Mouse (Mus musculus): ENCODE data around the gene Rab26. TPM values are rescaled to one million over a fixed set of nuclear protein-coding genes. Genes with fewer than 3 reads are reported as not detected.

Gene Rab26
- polyA plus RNA-seq, 1 experiment from 2014 or later: 1.4 TPM

GRCm38 (mm10) chr17:24477985-24478600, 55.9 kb downstream of the Rab26 start:
- WGBS: 50% methylated on average over 11 of the region's 11 CpGs
- H3K4me1 ChIP-seq (ENCODE audit: control insufficient read depth, insufficient read depth, low read length): peaks cover 3% of the 10 kb centered on the region
- H3K9me3 ChIP-seq (replicated peaks; ENCODE audit: control insufficient read depth, low read length): no peaks in the 10 kb centered on the region
- ATAC-seq (replicated peaks; ENCODE audit: insufficient number of reproducible peaks, low FRiP score, low TSS enrichment, low read depth): peak; percentile 44
- DNase-seq (ENCODE audit: low spot score): no peak
- H3K4me2 ChIP-seq (ENCODE audit: low read depth, low read length): peak overlapping the region; percentile 58
- peak overlapping the region; percentile 71 for H3K4me3 ChIP-seq (ENCODE audit: low read depth, low read length)
- H3K27me3 ChIP-seq (ENCODE audit: control insufficient read depth, insufficient read depth, low read length): no peaks in the 10 kb centered on the region
- H3K36me3 ChIP-seq (replicated peaks; ENCODE audit: control insufficient read depth, insufficient read depth, low read depth, low read length): peaks cover 5% of the 10 kb centered on the region
- H3K9ac ChIP-seq (replicated peaks; ENCODE audit: low read length): peak overlapping the region; percentile 91
- H3K27ac ChIP-seq (replicated peaks; ENCODE audit: low read depth, low read length): no peak overlapping the region

Other genes with a start within 250 kb of the Rab26 start
- gene Abca17, start 183.1 kb downstream of the Rab26 start, polyA plus RNA-seq (2014; fragmentation: Nextera tagmentation; extraction: Ambion mirVana): 0.38 TPM in 1 of 2 replicates, not detected in the other
- 5.3 and 7.7 TPM in 2 replicates for gene Abca3, start 182.3 kb downstream of the Rab26 start, polyA plus RNA-seq (2014; fragmentation: Nextera tagmentation; extraction: Ambion mirVana)
- 349 and 363 TPM in 2 replicates for gene Rnps1, start 119.6 kb downstream of the Rab26 start, polyA plus RNA-seq (2014; fragmentation: Nextera tagmentation; extraction: Ambion mirVana)
- 74.6 and 77.2 TPM in 2 replicates for gene Eci1, start 107.6 kb downstream of the Rab26 start, polyA plus RNA-seq (2014; fragmentation: Nextera tagmentation; extraction: Ambion mirVana)
- gene Dnase1l2, start 91.1 kb downstream of the Rab26 start, polyA plus RNA-seq (2014; fragmentation: Nextera tagmentation; extraction: Ambion mirVana): 1.1 TPM in 2 replicates
- 10.3 and 11.1 TPM in 2 replicates for gene E4f1, start 63.9 kb downstream of the Rab26 start, polyA plus RNA-seq (2014; fragmentation: Nextera tagmentation; extraction: Ambion mirVana)
- 53.7 and 54.9 TPM in 2 replicates for gene Pgp, start 63.8 kb downstream of the Rab26 start, polyA plus RNA-seq (2014; fragmentation: Nextera tagmentation; extraction: Ambion mirVana)
- gene Bricd5, start 60.3 kb downstream of the Rab26 start, polyA plus RNA-seq (2014; fragmentation: Nextera tagmentation; extraction: Ambion mirVana): 0.42 TPM in 1 of 2 replicates, not detected in the other
- gene Mlst8, start 55.1 kb downstream of the Rab26 start, polyA plus RNA-seq (2014; fragmentation: Nextera tagmentation; extraction: Ambion mirVana): 30.3 and 32.0 TPM in 2 replicates
- gene Caskin1, start 45.6 kb downstream of the Rab26 start, polyA plus RNA-seq (2014; fragmentation: Nextera tagmentation; extraction: Ambion mirVana): 2.6 and 2.8 TPM in 2 replicates
- 86.1 and 88.2 TPM in 2 replicates for gene Traf7, start 6.3 kb downstream of the Rab26 start, polyA plus RNA-seq (2014; fragmentation: Nextera tagmentation; extraction: Ambion mirVana)
- gene Pkd1, start 15.6 kb upstream of the Rab26 start, polyA plus RNA-seq (2014; fragmentation: Nextera tagmentation; extraction: Ambion mirVana): 9.6 and 16.6 TPM in 2 replicates
- gene Tsc2, start 98.4 kb upstream of the Rab26 start, polyA plus RNA-seq (2014; fragmentation: Nextera tagmentation; extraction: Ambion mirVana): 46.2 and 56.4 TPM in 2 replicates
- 18.6 and 22.9 TPM in 2 replicates for gene Nthl1, start 98.5 kb upstream of the Rab26 start, polyA plus RNA-seq (2014; fragmentation: Nextera tagmentation; extraction: Ambion mirVana)
- 48.3 and 50.2 TPM in 2 replicates for gene Slc9a3r2, start 116.1 kb upstream of the Rab26 start, polyA plus RNA-seq (2014; fragmentation: Nextera tagmentation; extraction: Ambion mirVana)
- 0.48 TPM in 1 of 2 replicates, not detected in the other for gene Npw, start 124.2 kb upstream of the Rab26 start, polyA plus RNA-seq (2014; fragmentation: Nextera tagmentation; extraction: Ambion mirVana)
- gene Zfp598, start 135.5 kb upstream of the Rab26 start, polyA plus RNA-seq (2014; fragmentation: Nextera tagmentation; extraction: Ambion mirVana): 24.1 and 26.6 TPM in 2 replicates
- 6.2 and 6.6 TPM in 2 replicates for gene Syngr3, start 155.7 kb upstream of the Rab26 start, polyA plus RNA-seq (2014; fragmentation: Nextera tagmentation; extraction: Ambion mirVana)
- gene Gfer, start 161.9 kb upstream of the Rab26 start, polyA plus RNA-seq (2014; fragmentation: Nextera tagmentation; extraction: Ambion mirVana): 46.8 and 52.4 TPM in 2 replicates
- 1.1 and 2.7 TPM in 2 replicates for gene Noxo1, start 162.0 kb upstream of the Rab26 start, polyA plus RNA-seq (2014; fragmentation: Nextera tagmentation; extraction: Ambion mirVana)
- 96.3 and 102 TPM in 2 replicates for gene Tbl3, start 173.4 kb upstream of the Rab26 start, polyA plus RNA-seq (2014; fragmentation: Nextera tagmentation; extraction: Ambion mirVana)
- gene Rnf151, start 183.9 kb upstream of the Rab26 start, polyA plus RNA-seq (2014; fragmentation: Nextera tagmentation; extraction: Ambion mirVana): 0.18 and 0.24 TPM in 2 replicates
- gene Rps2, start 183.9 kb upstream of the Rab26 start, polyA plus RNA-seq (2014; fragmentation: Nextera tagmentation; extraction: Ambion mirVana): 1,371 and 1,480 TPM in 2 replicates
- 191 and 217 TPM in 2 replicates for gene Ndufb10, start 190.3 kb upstream of the Rab26 start, polyA plus RNA-seq (2014; fragmentation: Nextera tagmentation; extraction: Ambion mirVana)
- not detected in 2 replicates for gene Rpl3l, start 193.6 kb upstream of the Rab26 start, polyA plus RNA-seq (2014; fragmentation: Nextera tagmentation; extraction: Ambion mirVana)
- gene Msrb1, start 202.4 kb upstream of the Rab26 start, polyA plus RNA-seq (2014; fragmentation: Nextera tagmentation; extraction: Ambion mirVana): 23.6 and 24.3 TPM in 2 replicates
- gene Hs3st6, start 218.8 kb upstream of the Rab26 start, polyA plus RNA-seq (2014; fragmentation: Nextera tagmentation; extraction: Ambion mirVana): 4.3 and 4.7 TPM in 2 replicates

All from embryonic facial prominence, embryonic 11.5 days (tissue).